17 mouse cellular contexts compared by ENCODE assay signal in genomic region chr3:38320998-38321397, GRCm38 (mm10).
"Had no signal": no experiment of that assay in that cellular context is flagged by ENCODE, and none has a peak within 500 bp of the region (broad histone marks: within the 10 kb centered on the region; RNA-seq: fewer than 3 reads in every experiment).

No protein-coding gene starts in this region.

- H3K9me3 ChIP-seq: liver, embryonic 15.5 days; lung, embryonic 15.5 days; megakaryocyte, embryonic 14.5 days; midbrain, embryonic 12.5 days; neural tube, embryonic 12.5 days; stomach, embryonic 15.5 days had no signal

- DNase-seq: liver, postnatal 0 days; lung, adult 2 months; lung, postnatal 14 days; lung, postnatal 36 days; right cerebral cortex, postnatal 14 days; thymus, adult 2 months; thymus, postnatal 25 days; thymus, postnatal 4 days had no signal

- H3K27me3 ChIP-seq: liver, embryonic 15.5 days; lung, embryonic 15.5 days; midbrain, embryonic 12.5 days; neural tube, embryonic 12.5 days; stomach, embryonic 15.5 days had no signal

- ATAC-seq: liver, postnatal 0 days; lung, postnatal 0 days had no signal

- H3K4me3 ChIP-seq: liver, embryonic 15.5 days; lung, embryonic 15.5 days; megakaryocyte, embryonic 14.5 days; midbrain, embryonic 12.5 days; neural tube, embryonic 12.5 days; stomach, embryonic 15.5 days had no signal

- H3K4me2 ChIP-seq: liver, embryonic 15.5 days; lung, embryonic 15.5 days; midbrain, embryonic 12.5 days; neural tube, embryonic 12.5 days; stomach, embryonic 15.5 days had no signal

- H3K4me1 ChIP-seq: liver, embryonic 15.5 days; megakaryocyte, embryonic 14.5 days; neural tube, embryonic 12.5 days had no signal

- H3K27ac ChIP-seq: liver, embryonic 15.5 days; lung, embryonic 15.5 days; macrophage; midbrain, embryonic 12.5 days; neural tube, embryonic 12.5 days; stomach, postnatal 0 days had no signal

- H3K9ac ChIP-seq: liver, embryonic 15.5 days; liver, postnatal 0 days; lung, embryonic 15.5 days; midbrain, embryonic 12.5 days; neural tube, embryonic 12.5 days; stomach, embryonic 15.5 days had no signal

- H3K36me3 ChIP-seq: liver, embryonic 15.5 days; lung, embryonic 15.5 days; midbrain, embryonic 12.5 days; neural tube, embryonic 12.5 days; stomach, embryonic 15.5 days had no signal
